Mouse (Mus musculus) hindbrain, embryonic 11.5 days (tissue): ENCODE measurements around the gene Zfp108. TPM values are rescaled to one million over a fixed set of nuclear protein-coding genes. Genes with fewer than 3 reads are reported as not detected.

ENCODE experiments used
- ATAC-seq: fragments of 200-750 bp; cut with Nextera tagmentation; 2 replicates; pipeline ENCODE4 v1.8.0; 2017; ENCODE audit warnings: mild to moderate bottlenecking, moderate TSS enrichment, moderate library complexity; ENCODE audit not compliant: low FRiP score
- DNase-seq: peaks from one replicate; pipeline ENCODE4 v3.0.0-alpha.2; 2015; ENCODE audit warnings: low spot score
- H3K27ac ChIP-seq: fragments of 300-500 bp; sonication (generic); 2 replicates; pipeline ENCODE4 v1.5.1; 2014; ENCODE audit warnings: mild to moderate bottlenecking, low read depth, low read length
- H3K27me3 ChIP-seq: fragments of 300-500 bp; sonication (generic); 2 replicates; pipeline ENCODE4 v1.6.1; 2014; ENCODE audit warnings: mild to moderate bottlenecking, low read length, moderate library complexity, mixed read lengths; ENCODE audit not compliant: control insufficient read depth, insufficient read depth
- H3K36me3 ChIP-seq: fragments of 300-500 bp; sonication (generic); 2 replicates; pipeline ENCODE4 v1.6.1; 2014; ENCODE audit warnings: mild to moderate bottlenecking, low read length, moderate library complexity, mixed read lengths; ENCODE audit not compliant: control insufficient read depth, insufficient read depth
- H3K4me1 ChIP-seq: fragments of 300-500 bp; sonication (generic); replicated peaks from 2 replicates; pipeline ENCODE4 v1.6.1; 2014; ENCODE audit warnings: low read length, mixed read lengths; ENCODE audit not compliant: control insufficient read depth, insufficient read depth
- H3K4me2 ChIP-seq: fragments of 300-500 bp; sonication (generic); replicated peaks from 2 replicates; pipeline ENCODE4 v1.6.1; 2014; ENCODE audit warnings: mild to moderate bottlenecking, low read depth, low read length
- H3K4me3 ChIP-seq: fragments of 300-500 bp; sonication (generic); 2 replicates; pipeline ENCODE4 v1.5.1; 2014; ENCODE audit warnings: low read depth, low read length
- H3K9ac ChIP-seq: fragments of 300-500 bp; sonication (generic); 2 replicates; pipeline ENCODE4 v1.6.1; 2014; ENCODE audit warnings: low read depth, low read length
- H3K9me3 ChIP-seq: fragments of 300-500 bp; sonication (generic); 2 replicates; pipeline ENCODE4 v1.6.1; 2016; ENCODE audit warnings: low read length; ENCODE audit not compliant: control insufficient read depth
- WGBS: fragments of 180-500 bp; shearing (Covaris S2); extraction: QIAGEN DNeasy Blood & Tissue Kit; methylation state at CpG from one replicate; pipeline ENCODE4 v1.1.7; 2014; 5-methylcytosine and 5-hydroxymethylcytosine counted together
- polyA plus RNA-seq: library from polyadenylated mRNA; unstranded; fragments of >200 nt; fragmentation: Nextera tagmentation; extraction: Ambion mirVana; gene quantifications from 2 replicates; pipeline ENCODE4 v1.2.1, GENCODE M21; 2014

Zfp108 gene
- polyA plus RNA-seq, 1 experiment from 2014 or later: 3.0 TPM

DNA sequence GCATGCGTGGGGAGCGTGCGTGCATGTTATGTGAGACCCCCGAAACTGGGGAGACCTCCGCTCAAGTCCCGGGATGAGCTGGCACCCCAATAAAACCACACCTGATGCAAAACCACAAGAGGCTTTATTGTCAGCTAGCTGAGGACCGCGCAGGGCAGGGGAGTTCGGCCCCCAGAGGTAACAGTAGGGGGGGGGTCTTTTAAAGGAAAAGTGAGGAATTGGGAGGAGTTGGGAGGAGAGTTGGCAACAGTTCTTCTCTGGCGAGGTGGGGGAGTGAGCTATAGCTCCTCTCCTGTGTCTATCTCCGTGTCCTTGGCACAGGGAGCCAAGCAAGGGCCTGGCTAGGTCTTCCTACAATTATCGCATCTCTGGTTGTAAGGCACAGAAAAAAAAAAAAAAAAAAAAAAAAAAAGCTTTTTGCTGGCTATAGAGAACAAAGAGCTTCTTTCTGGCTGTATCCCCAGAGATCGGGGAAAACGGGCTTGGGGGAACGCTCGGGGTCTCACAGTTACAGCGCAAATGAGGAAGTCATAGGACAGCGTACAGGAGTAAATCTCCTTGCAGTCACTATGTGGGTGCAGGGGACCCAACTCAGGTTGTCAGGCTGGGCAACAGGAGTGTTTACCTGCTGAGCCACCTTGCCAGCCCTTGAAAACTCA lies 45.4 kb downstream of the Zfp108 start:
- Histone ChIP-seq H3K27me3 (no peaks in the 10 kb centered on the region), H3K4me1 (0 out of 2 replicates have a peak, but pooled peaks cover 2% of the 10 kb centered on the region), H3K27ac (peak overlapping the region; percentile 91; the same call in 1 of the 2 replicates), H3K4me3 (peak overlapping the region; percentile 79), H3K9ac (peak overlapping the region; percentile 59), H3K9me3 (no peaks in the 10 kb centered on the region), H3K4me2 (peak overlapping the region; percentile 79), H3K36me3 (peaks cover 13% of the 10 kb centered on the region; the same call in 1 of the 2 replicates)
- WGBS: under 1% methylated on average over 18 of the region's 18 CpGs
- DNase-seq (peak; percentile 51), ATAC-seq (peak; percentile 43)

DNA sequence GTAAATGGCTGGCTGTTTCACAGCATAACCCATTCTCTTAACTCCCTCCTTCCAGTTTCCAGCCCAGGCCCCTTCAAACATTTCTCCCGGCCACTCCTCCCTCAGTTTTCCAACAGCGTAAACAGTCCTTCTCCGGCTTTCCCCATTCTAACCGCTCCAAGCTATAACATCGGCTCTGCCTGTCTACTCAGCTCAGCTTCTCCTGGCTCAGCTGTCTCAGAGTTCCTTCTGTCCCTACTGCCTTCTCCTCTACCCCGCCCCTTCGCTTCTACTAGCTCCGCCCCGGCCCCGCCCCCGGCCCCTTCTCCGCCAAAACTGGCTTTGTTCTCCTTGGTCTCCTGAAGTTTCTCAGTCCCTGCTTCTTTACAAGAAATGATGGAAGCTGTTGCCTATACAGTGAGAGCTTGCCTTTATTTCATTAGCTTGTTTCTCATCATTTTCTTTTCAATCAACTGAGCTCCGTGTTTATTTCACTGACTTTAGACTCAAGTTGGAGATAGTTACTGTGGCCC lies 46.2 kb downstream of the Zfp108 start, which contains the start of gene Zfp61:
Gene Zfp61 (minus strand): TSS at position 462 of the 512 bp plus-strand sequence.
- H3K27me3 ChIP-seq: no peaks in the 10 kb centered on the region
- no peak within 1 kb of the TSS for H3K27ac ChIP-seq
- peak within 1 kb of the TSS; percentile 59 for H3K9ac ChIP-seq
- H3K4me2 ChIP-seq: peak within 1 kb of the TSS; percentile 79
- peak; percentile 83 for DNase-seq
- H3K36me3 ChIP-seq: peaks cover 8% of the 10 kb centered on the region; the same call in 1 of the 2 replicates
- ATAC-seq: peak; percentile 69
- peak within 1 kb of the TSS; percentile 79 for H3K4me3 ChIP-seq
- H3K9me3 ChIP-seq: no peaks in the 10 kb centered on the region
- H3K4me1 ChIP-seq: 0 out of 2 replicates have a peak, but pooled peaks cover 2% of the 10 kb centered on the region
- 2% methylated on average over 13 of the region's 13 CpGs for WGBS

Other genes starting within 250 kb of the Zfp108 start
- not detected in 2 replicates for gene Vmn1r183, start 201.5 kb upstream of the Zfp108 start, polyA plus RNA-seq
- gene Zfp180, start 172.9 kb upstream of the Zfp108 start, polyA plus RNA-seq: 29.5 and 34.0 TPM in 2 replicates
- 4.6 and 4.8 TPM in 2 replicates for gene Zfp112, start 142.5 kb upstream of the Zfp108 start, polyA plus RNA-seq
- gene Zfp235, start 120.6 kb upstream of the Zfp108 start, polyA plus RNA-seq: 15.1 and 18.1 TPM in 2 replicates
- 4.5 and 7.8 TPM in 2 replicates for gene Zfp114, start 79.7 kb upstream of the Zfp108 start, polyA plus RNA-seq
- gene Zfp111, start 43.4 kb upstream of the Zfp108 start, polyA plus RNA-seq: 9.5 and 11.0 TPM in 2 replicates
- 4.9 and 6.1 TPM in 2 replicates for gene Zfp109, start 17.2 kb upstream of the Zfp108 start, polyA plus RNA-seq
- 7.2 and 9.6 TPM in 2 replicates for gene Zfp93, start 15.6 kb downstream of the Zfp108 start, polyA plus RNA-seq
- gene Zfp61, start 46.4 kb downstream of the Zfp108 start, polyA plus RNA-seq: 32.1 and 40.0 TPM in 2 replicates
- 12.8 and 15.4 TPM in 2 replicates for gene Zfp94, start 61.9 kb downstream of the Zfp108 start, polyA plus RNA-seq
- not detected in 2 replicates for gene Tescl, start 79.1 kb downstream of the Zfp108 start, polyA plus RNA-seq
- not detected in 2 replicates for gene Lypd5, start 94.4 kb downstream of the Zfp108 start, polyA plus RNA-seq
- gene Kcnn4, start 115.5 kb downstream of the Zfp108 start, polyA plus RNA-seq: 2.4 and 3.5 TPM in 2 replicates
- gene Smg9, start 144.8 kb downstream of the Zfp108 start, polyA plus RNA-seq: 18.4 and 21.3 TPM in 2 replicates
- not detected in 2 replicates for gene Irgc1, start 197.5 kb downstream of the Zfp108 start, polyA plus RNA-seq
- gene Plaur, start 207.7 kb downstream of the Zfp108 start, polyA plus RNA-seq: 1.7 and 2.1 TPM in 2 replicates
- 8.8 and 12.6 TPM in 2 replicates for gene Cadm4, start 227.2 kb downstream of the Zfp108 start, polyA plus RNA-seq